Mouse (Mus musculus): ENCODE results near the gene Tfcp2l1.

The Tfcp2l1 gene

DNA sequence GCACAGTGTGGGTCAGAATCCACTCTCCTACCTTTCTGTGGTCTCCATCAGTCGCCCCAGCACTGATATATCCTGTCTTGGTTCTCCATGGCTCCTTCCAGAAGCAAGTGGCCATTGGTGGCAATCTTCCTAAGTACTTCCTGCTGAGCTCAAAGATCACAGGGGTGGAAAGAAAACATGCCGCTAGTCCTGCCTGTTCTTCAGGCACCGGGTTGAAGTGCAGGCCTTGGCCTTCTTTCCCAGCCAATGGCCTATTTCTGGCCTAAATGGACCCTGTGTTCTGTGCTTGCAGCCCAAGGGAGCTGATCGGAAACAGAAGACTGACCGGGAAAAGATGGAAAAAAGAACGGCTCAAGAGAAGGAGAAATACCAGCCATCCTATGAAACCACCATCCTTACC lies 31.0 kb downstream of the Tfcp2l1 start:
- DNase-seq, result no peak

DNA sequence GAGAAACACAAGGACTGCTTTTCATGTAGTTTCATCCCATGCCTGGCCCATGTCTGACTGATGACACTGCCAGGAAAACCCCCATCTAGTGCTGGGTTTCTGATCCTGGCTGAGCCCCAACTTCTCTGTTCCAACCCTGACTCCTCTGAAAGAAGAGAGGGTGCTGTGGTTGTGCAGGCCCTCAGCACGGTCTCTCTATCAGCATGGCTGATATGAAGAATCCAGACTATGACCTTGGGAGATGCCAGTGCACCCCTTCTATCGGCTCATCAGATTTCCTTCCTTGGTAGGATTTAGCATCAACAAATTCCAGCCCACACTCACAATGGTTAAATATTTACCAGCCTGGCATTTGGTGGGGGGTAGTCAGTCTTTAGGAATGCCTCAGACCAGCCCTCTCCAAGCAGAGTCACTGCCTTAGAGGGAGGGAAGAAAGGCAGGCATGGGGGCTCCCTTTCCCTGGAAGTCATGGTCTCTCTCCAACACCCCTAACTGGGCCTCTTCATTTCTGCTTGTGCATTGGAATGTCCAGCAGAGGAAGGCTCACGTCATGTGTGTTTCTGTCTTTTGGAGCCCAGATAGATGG lies 33.2 kb downstream of the Tfcp2l1 start:
- DNase-seq, result peak; percentile 35 to 63

DNA sequence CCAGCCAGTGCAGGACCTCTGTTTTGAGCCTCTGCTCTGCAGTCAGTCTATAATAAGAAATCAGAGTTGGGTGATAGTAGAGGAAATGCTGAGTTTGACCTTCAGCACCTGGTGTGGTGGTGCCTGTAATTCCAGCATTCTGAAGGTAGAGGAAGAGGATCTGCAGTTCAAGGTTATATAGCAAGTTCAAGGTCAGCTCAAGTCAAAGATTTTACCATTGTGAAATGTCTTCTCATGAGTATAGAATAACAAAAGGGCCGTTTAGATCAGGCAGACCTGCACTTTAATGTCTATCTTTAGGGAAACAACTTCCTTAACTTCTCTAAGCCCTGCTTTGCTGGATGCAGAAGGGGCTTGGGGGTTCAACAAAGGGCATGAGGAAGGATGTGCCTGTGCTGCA lies 35.3 kb downstream of the Tfcp2l1 start:
- no peak for DNase-seq

DNA sequence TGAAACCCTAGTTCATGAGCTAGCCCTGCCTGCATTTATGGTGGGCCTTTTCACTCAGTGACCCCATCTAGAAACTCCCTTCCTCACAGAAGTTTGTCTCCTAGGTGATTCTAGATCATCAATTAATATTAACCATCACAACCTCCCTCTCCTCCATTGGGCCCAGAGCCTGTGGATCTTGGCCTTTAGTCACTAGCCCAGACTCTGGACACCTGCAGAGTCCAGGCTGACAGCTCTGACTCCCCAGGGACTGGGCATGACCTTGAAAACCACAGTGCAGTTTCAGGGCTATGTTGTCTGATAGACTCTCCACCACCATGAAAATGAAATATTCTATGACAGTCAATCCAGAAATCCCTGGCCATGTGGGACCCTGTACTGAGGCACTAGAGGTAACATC lies 39.8 kb downstream of the Tfcp2l1 start:
- DNase-seq, result no peak

DNA sequence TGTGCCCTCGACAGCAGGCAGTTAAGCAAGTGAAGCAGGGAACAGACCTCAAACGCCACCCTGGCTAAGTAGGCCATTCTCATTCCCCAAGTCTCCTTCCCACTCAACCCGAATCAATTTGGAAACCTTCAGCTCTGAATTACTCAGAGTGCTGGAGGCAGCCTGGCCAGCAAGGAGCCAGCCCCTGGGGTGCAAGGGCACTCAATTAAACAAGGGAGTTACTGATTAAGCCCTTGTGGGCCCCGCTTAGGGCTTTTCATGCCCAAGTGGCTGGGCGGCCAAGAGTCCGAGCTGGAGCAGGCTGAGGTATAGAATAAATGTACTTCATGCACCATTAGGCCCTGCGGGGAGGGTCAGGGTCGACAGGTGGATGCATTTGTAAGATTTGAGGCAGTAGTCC lies 44.5 kb downstream of the Tfcp2l1 start:
- peak; percentile 78 to 89 for DNase-seq

DNA sequence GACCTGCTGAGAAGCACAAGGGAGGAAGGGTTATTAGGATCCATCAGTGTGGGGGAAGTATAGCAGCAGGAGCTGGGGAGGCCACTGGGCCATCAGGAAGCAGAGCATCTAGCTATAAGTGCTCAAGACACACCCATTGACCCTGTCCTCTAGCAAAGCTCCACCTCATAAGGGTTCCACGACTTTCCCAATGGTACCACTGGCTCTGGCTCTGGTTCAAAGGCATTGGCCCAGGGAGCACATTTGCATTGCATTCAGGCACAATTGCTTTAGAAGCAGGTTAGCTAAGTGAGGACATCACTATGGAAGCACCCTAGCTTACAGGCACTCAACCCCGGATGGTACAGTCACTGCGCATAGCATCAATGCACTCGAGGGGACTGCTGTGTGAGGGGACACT lies 46.4 kb downstream of the Tfcp2l1 start:
- DNase-seq, result no peak

DNA sequence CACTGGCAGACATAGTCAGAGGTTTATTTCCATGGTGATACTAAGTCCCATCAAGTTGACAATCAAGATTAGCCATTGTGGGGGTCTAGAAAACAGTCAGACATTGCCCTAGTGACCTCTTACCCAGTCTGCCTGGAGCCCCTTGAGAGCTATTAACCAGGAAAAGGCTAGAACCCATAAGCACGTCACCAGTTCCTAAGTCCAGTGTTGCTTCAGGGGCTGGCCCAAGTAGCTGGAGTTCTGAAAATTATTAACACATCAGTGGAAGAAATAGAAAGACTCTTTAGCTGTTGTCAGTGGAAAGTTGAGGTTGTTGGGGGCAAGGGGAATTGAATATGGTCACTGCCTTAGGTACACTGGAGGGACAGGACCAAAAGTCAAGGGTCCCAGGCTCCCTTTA lies 54.2 kb downstream of the Tfcp2l1 start:
- DNase-seq, result peak in 1 of 2 experiments; percentile 41

DNA sequence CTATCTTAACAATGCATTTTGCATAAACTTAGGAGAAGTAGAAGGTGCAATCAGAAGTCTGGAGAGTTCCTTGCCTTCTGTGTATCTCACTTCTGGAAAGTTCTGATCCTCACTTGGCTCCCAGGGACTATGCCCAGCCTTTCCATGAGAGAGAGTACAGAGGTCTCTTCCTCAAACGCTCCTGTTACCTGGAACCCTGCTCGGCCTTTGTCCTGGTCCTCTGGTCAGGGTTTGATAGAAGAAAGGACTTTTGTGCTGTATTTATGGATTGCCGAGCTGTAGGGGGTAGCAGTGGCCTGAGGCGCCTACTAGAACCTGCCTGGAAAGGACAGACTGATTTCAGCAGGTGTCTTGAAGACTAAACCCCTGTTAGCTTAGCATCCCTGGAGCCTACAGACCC lies 55.9 kb downstream of the Tfcp2l1 start:
- DNase-seq, result peak in 1 of 2 experiments; percentile 25

DNA sequence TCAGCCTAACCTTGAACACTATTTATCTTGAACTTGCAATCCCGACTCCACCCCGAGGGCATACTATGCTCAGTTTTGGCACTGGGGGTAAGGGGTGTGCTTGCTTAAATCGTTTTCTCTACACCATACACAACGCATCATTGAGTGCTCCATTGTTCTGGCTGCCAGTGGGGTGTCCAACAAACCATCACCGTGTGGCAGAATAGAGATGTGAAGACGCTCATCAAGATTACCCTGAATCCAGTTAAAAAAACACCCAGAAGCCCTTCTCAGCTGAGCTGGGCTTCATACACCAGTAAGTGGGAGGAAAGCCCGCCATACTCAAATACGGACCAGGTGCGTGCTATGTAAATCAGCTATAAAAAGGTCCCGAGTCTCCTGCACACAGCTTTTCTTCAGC lies 60.0 kb downstream of the Tfcp2l1 start:
- no peak for DNase-seq

DNA sequence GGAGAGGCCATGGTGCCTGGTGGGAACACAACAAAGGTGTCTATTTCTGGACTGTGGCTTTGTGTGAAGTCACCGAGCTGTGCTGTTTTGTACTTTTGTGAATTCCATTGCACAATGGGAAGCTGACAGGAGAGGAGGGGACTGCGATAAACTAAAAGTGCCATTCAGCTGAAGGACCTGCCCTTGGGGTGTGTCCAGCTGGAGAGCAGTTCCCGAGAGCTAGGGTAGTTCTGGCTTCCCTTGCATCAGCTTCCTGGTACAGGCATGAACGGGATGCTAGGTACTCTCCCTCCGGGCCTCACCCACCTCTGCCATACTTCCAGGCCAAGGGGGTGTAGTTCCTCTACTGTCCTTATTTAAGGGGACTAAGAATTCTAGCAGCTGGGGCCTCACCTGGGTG lies 62.1 kb downstream of the Tfcp2l1 start:
- peak in 1 of 2 experiments; percentile 26 for DNase-seq

DNA sequence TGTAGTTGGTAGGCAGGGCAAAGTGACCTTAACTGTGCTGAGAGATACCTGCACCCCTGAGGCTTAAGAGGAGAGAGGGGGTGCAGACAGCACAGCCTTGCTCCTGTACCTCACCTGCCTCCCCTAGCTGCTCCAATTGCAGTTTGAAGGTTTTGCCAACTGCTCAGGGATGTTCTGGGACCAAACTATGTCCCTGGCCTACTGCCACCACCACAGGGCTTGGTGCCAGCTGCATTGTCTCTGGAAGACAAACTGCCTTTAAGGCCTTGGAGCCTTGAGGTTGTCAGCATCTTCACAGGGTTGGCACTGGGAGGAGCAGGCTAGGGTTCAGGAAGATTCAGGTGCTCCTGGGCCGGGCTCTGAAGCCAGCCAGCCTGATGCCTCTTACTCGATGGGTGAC lies 66.7 kb downstream of the Tfcp2l1 start:
- DNase-seq, result peak; percentile 28 to 36

DNA sequence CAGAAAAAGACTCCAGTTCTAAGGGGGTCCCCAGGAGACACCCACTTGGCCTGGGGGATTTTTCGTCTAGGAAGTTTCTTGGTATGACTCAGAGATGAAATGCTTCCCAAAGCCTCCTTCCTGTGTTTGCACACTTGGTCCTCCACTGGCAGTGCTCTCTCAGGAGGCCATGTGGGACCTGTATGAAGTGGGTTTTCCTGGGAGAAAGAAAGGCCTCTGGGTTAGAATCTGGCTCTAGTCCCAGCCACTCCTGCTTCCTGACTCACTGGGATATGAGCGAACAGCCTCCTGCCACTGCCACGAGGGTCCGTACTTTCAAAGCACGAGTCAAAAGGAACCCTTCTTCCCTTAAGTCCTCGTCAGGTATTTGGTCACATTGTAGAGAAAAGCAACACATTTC lies 70.2 kb downstream of the Tfcp2l1 start:
- no peak for DNase-seq

DNA sequence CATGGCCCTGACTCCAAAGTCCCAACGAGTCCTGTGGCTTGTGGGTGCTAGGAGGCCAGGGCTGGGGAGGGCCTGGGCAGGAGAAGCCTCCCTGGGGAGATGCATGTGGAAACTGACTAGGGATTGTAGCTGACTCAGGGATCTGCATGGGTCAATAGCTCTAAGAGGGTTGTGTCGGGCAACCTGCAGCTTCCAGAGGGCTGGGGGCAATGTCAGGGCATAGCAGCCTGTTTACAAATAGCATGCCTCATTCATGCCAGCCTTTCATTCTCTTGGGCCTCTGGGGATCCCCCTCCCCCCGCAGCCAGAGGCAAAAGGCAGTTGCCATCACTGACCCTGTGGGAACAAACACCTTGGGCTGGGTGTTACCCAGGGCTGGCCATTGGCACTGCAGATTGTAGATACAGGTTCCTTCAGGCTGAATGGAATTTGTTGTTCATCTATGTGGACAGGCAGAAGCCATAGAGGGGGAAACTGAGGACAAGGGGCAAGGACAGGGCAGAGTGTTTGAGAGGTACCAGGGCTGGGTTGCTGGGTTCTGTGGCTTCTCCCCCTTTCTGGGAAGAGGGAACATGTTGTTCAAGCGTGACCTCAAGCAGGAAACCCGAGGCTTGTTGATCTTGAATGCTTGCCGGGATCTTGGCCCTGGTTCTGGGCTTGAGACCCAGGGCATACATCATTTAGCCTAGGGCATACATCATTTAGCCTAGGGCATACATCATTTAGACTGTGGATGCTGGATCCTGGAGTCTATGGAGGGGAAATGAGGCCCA lies 71.6 kb downstream of the Tfcp2l1 start:
- peak; percentile 17 to 61 for DNase-seq

DNA sequence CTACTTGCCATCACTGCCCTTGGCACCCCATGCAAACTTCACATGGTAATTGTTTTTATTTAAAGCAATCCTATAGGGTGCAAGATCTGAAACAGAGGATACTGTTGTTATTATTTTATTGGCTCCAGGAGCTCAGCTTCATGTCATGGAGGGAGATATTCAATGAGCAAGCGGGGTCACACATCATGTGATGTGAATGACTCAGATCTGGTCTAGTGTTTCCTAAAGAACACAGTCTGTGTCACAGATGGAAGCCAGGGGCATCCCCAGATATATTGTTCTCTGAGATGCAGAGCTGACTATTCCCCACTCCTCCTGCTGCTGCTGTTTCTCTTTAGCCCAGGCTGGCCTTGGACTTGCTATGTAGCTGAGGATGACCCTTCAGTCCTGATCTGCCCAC lies 72.2 kb downstream of the Tfcp2l1 start:
- no peak for DNase-seq

DNA sequence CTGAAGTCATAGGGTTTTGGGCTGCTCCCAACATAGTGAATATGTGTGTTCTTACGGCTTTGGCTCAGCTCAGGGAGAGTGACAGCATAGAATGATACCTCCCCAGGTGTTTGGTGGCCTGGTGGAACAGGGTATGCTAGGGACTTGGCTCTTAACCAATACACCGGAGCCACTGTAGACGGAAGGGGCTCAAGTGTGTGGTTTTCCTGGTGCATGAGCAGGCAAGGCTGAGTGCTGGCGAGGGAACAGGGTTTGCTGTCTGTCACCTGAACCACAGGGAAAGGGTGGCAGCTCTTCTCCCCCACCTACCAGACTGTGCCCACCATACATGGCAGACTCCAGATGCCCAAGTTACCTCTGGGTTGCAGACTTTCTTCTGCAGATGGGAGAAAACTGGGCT lies 83.9 kb downstream of the Tfcp2l1 start:
- DNase-seq, result no peak

DNA sequence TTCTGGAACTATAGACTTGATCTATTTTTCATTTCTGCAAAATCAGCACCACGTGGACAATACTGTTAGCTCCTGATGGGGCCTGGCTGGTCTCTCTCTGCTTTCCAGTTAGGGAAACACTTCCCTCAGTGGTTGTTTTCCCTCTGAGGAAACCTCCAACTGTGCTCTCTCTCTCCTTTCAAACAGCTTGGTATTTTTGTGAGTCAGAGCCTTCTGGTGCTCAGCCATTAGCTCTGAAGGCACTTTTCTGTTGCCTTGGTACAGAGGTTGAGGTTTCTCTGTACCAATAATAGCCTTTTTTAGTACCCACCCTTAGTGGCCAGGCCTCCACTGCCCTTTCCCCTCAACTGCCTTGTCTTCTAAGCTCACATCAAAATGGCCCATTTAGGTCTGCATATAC lies 88.5 kb downstream of the Tfcp2l1 start:
- DNase-seq, result no peak

DNA sequence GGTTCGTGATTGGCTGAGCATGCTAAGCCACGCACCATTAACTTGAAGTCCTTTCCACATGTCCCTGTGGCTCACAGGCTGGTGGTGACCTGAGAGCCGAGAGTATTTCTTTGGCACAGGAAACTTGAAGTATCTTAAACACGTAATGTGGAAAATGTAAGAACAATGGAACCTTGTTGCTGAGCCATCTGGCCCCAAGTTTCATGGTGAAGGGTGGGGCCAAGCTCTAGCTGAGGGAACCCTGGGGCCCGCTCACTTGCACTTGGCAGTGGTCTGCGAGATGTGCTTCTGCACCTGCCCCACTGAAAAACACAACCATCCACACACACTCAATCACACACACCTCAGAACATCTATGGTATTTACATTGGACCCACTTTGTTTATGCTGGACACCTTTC lies 90.3 kb downstream of the Tfcp2l1 start:
- DNase-seq, result no peak

DNA sequence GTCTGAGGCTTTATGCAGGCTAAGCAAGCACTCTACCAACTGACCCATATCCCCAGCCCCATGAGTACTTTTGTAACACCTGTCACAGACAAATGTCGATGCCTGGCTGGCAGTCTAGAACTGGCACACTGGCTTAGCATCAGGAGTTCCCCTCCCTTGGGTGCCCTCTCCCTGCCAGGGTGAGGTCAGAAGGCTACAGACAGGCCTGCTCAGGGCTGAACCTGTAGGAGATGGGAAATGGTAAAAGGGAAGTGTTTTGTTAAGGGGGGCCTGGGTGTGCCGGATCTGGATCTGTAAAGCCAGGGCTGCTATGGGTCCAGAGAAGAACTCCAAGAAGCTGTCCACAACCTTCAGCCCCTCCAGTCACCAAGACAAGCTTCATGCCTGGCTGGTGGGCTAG lies 92.0 kb downstream of the Tfcp2l1 start:
- DNase-seq, result no peak

DNA sequence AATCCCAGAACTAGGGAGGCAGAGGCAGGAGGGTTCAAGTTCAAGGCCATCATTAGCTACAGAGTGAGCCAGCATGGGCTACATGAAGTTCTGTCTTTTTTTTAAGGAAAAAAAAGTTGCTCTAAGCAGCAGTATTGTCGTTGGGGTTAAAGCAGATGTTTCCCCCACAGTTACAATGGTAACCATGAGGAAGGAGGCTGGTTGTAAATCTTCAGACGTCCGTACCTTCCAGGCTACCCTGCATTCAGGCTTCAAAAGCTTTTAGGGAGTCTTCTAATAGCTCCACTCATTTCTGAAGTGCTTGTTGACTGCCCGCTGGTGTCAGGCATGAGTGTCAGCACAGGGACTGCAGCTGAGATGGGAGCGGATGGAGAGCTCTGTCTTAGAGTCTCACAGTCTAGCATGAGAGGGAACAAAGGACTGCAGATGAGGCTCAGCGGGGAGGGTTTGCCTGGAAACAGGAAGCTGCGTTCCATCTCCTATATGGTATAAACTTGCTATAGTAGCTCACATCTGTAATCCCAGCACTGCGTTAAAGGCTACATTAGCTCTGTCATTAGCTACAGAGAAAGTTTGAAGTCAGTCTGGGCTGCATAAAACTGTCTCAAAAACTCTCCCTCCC lies 92.8 kb downstream of the Tfcp2l1 start:
- DNase-seq, result no peak

DNA sequence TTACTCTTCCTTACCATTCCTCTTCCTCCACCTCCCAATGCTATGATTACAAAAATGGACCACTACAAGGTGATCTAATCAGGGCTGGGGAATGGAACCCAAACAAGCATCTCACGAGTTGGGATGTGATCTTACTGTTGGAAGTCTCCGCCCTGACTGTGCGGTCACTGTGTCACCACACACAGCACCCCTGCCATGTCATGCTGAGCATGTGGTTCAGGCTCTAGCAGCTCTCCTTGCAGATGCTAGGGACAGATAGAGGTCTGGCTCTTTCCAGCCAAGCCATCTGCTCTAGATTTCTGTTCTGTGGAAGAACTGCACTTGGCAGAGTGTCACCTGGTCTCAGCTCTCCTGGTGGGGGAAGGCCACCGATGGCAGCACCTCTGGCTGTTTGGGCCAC lies 99.3 kb downstream of the Tfcp2l1 start:
- DNase-seq, result no peak

DNA sequence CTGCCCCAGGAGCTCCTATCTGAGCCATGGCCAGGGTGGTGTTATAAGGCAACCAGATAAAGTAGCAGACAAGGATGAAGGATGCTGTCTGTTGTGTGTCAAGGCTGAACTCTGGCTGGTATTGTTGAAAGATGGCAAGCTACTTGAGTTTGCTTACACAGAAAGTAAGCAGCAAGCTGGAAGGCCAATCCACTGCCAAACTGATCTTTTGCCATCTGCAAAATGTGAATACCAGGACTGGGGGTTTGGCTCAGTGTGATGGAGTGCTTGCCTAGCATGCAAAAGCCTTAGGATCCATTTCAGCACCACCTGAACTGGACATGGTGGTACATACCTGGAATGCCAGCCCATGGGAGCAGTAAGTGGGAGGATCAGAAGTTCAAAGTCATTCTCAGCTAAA lies 101.1 kb downstream of the Tfcp2l1 start:
- no peak for DNase-seq
